Mouse (Mus musculus) heart, embryonic 15.5 days (tissue): ENCODE results near the gene Ldlrap1. TPM values are rescaled to one million over a fixed set of nuclear protein-coding genes. Genes with fewer than 3 reads are reported as not detected.

Experiments used
- ATAC-seq: fragments of 200-750 bp; cut with Nextera tagmentation; replicated peaks from 2 replicates; pipeline ENCODE4 v1.8.0; 2017; ENCODE audit warnings: low read depth, moderate TSS enrichment; ENCODE audit not compliant: insufficient number of reproducible peaks, insufficient read depth, low FRiP score
- H3K27ac ChIP-seq: fragments of 300-500 bp; sonication (generic); 2 replicates; pipeline ENCODE4 v1.5.1; 2015; ENCODE audit warnings: mild to moderate bottlenecking, inconsistent platforms
- H3K27me3 ChIP-seq: fragments of 300-500 bp; sonication (generic); 2 replicates; pipeline ENCODE4 v1.6.1; 2015; ENCODE audit warnings: inconsistent platforms
- H3K36me3 ChIP-seq: fragments of 300-500 bp; sonication (generic); 2 replicates; pipeline ENCODE4 v1.6.1; 2015; ENCODE audit warnings: mild to moderate bottlenecking, inconsistent platforms
- H3K4me1 ChIP-seq: fragments of 300-500 bp; sonication (generic); replicated peaks from 2 replicates; pipeline ENCODE4 v1.6.1; 2015; ENCODE audit warnings: inconsistent platforms
- H3K4me2 ChIP-seq: fragments of 300-500 bp; sonication (generic); 2 replicates; pipeline ENCODE4 v1.6.1; 2015; ENCODE audit warnings: inconsistent platforms, mild to moderate bottlenecking, moderate library complexity
- H3K4me3 ChIP-seq: fragments of 300-500 bp; sonication (generic); 2 replicates; pipeline ENCODE4 v1.5.1; 2015; ENCODE audit warnings: mild to moderate bottlenecking, inconsistent platforms
- H3K9ac ChIP-seq: fragments of 300-500 bp; sonication (generic); 2 replicates; pipeline ENCODE4 v1.6.1; 2015; ENCODE audit warnings: mild to moderate bottlenecking, inconsistent platforms
- H3K9me3 ChIP-seq: fragments of 300-500 bp; sonication (generic); replicated peaks from 2 replicates; pipeline ENCODE4 v1.6.1; 2016; ENCODE audit warnings: inconsistent platforms
- WGBS: fragments of 180-500 bp; shearing (Covaris S2); methylation state at CpG from one replicate; pipeline ENCODE4 v1.1.7; 2015; ENCODE audit warnings: mixed read lengths; 5-methylcytosine and 5-hydroxymethylcytosine counted together
- polyA plus RNA-seq: library from polyadenylated mRNA; unstranded; fragments of >200 nt; fragmentation: Nextera tagmentation; extraction: Ambion mirVana; gene quantifications from 2 replicates; pipeline ENCODE4 v1.2.1, GENCODE M21; 2015

Gene Ldlrap1
- polyA plus RNA-seq, 1 experiment from 2014 or later = 11.6 TPM

DNA sequence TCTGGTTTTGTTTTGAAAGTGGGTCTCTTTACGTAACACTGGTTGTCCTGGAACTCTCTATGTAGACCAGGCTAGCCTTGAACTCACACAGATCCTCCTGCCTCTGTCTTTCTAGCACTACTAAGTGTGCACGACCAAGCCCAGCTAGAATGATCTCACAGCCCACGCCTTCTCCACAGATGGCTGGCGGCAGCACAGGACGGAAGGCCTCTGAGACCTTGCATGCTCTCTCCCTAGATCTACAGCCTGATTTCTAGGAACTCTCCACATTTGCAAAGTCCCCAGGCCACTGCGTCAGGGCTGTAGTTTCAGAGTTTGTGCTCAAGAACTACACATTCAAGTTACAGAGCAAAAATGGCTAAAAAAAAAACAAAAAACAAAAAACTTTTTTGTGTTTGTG is 6.3 kb upstream of the Ldlrap1 start:
- H3K27ac ChIP-seq = no peak overlapping the region
- no peak overlapping the region for H3K9ac ChIP-seq
- no peaks in the 10 kb centered on the region; the same call in 1 of the 2 replicates for H3K27me3 ChIP-seq
- H3K4me1 ChIP-seq = peaks cover 11% of the 10 kb centered on the region
- H3K4me2 ChIP-seq = no peak overlapping the region
- no peaks in the 10 kb centered on the region for H3K36me3 ChIP-seq
- 77% methylated on average over 6 of the region's 6 CpGs for WGBS
- no peak overlapping the region for H3K4me3 ChIP-seq
- no peaks in the 10 kb centered on the region for H3K9me3 ChIP-seq
- no peak for ATAC-seq

DNA sequence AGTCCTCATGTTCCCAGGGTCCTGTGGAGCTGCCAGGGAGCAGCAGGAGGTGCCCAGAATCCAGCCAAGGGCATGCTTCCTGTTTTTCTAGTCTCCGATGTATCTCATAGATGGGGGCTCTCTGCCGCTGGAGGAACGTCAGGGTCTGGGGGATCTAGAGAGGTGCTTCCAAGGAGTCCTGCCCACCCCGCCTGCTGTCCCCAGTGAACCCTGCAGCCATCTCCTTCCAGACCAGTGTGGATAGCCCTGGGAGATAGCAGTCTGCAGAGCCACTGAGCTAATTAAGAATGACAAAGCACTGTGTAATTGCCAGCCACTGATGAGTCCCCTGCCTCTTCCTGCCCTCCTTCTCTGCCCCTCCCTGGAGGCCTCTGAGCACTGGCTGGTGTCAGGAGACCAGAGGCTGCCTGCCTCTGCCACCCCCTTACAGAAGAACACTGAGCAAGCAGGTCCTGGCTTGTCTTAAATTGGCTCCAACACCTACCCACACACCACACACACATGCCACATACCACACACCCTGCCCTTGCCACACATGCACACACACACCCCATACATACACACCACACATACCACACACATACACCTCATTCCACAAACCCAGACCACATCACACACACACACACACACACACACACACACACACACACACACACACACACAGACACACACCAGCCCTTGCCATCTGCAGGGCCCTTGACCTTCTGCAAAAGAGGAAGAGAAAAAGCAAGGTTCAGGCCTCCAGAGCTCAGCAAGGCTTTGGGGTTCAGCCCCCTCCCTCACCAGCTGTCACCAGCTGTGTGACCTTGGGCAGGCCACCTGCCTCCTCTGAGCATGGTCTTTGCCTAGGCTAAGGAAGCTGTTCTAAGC is 5.2 kb upstream of the Ldlrap1 start:
- Histone ChIP-seq H3K27ac (0 out of 2 replicates have a peak overlapping the region, but pooled peaks have one; percentile 26), H3K9ac (no peak overlapping the region)

DNA sequence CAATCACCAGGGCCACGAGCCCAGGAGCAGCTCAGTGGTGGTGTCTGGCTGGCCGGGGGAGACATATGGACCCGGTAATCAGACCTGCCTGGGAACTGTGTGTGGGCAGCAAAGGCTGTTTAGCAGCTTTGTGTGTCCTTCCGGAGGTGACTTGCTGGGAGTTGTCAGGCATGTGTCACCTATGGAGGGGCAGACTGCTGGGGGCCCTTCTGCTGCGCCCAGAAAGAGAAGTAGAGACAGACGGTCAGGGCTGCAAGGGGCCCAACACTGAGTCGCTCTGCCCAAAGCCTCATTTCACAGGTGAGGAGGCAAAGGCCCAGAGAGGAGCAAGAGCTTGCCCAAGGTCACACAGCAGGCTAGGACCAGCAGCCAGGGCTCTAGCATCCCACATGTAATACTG is 2.1 kb upstream of the Ldlrap1 start:
- Histone ChIP-seq H3K4me1 (peaks cover 36% of the 10 kb centered on the region), H3K36me3 (no peaks in the 10 kb centered on the region), H3K4me2 (no peak overlapping the region), H3K9me3 (no peaks in the 10 kb centered on the region), H3K27me3 (no peaks in the 10 kb centered on the region; the same call in 1 of the 2 replicates), H3K27ac (no peak overlapping the region), H3K9ac (no peak overlapping the region), H3K4me3 (no peak overlapping the region)
- 63% methylated on average over 7 of the region's 7 CpGs for WGBS
- ATAC-seq = no peak

More for the DNA sequence above, 5.2 kb upstream of the Ldlrap1 start:
- H3K4me1 ChIP-seq = peaks cover 18% of the 10 kb centered on the region
- no peaks in the 10 kb centered on the region; the same call in 1 of the 2 replicates for H3K27me3 ChIP-seq
- H3K9me3 ChIP-seq = no peaks in the 10 kb centered on the region
- no peaks in the 10 kb centered on the region for H3K36me3 ChIP-seq
- no peak overlapping the region for H3K4me3 ChIP-seq
- H3K4me2 ChIP-seq = no peak overlapping the region
- ATAC-seq = 0 out of 2 replicates have a peak, but pooled peaks have one; percentile 28
- whole genome bisulfite sequencing = 32% methylated on average over 4 of the region's 4 CpGs

DNA sequence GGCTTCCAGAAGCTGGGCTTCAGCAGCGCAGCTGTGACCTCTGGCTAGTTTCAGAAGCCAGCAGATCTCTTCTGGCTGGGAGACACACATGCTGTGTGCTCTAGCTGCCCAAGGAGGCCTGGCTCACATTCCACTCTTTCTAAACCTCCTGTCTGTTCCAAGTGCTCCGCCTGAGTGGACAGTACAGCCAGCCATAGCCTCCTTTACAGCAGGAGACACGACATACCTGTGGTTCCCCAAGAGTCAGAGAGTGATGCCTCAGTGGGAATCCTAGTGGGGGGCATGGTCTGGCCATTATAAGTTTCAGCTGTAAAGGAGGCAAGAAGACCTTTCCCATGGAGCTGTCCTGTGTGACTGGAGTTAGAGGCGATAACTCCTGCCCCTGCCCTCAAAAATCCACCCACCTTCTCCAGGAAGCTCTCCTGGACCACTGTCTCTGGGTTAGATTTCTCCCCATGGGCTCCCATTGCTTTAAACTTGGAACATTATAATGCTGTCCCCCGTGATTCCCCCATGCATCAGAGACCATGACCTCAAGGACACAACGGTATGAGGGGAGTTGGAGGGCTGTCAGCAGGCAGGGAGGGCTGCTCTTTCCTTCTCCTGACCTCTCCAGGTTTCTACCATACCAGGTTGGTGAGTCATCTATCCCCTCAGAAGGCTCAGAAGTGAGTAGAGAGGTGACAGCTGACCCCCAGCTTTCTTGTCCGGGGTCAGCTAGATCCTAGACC is 1.4 kb upstream of the Ldlrap1 start:
- H3K9ac ChIP-seq = no peak overlapping the region
- no peak overlapping the region for H3K4me3 ChIP-seq
- no peaks in the 10 kb centered on the region for H3K9me3 ChIP-seq
- peaks cover 43% of the 10 kb centered on the region for H3K4me1 ChIP-seq
- 47% methylated on average over 7 of the region's 7 CpGs for WGBS
- no peak overlapping the region for H3K4me2 ChIP-seq
- no peak for ATAC-seq
- no peaks in the 10 kb centered on the region for H3K36me3 ChIP-seq
- no peak overlapping the region for H3K27ac ChIP-seq
- no peaks in the 10 kb centered on the region; the same call in 1 of the 2 replicates for H3K27me3 ChIP-seq

DNA sequence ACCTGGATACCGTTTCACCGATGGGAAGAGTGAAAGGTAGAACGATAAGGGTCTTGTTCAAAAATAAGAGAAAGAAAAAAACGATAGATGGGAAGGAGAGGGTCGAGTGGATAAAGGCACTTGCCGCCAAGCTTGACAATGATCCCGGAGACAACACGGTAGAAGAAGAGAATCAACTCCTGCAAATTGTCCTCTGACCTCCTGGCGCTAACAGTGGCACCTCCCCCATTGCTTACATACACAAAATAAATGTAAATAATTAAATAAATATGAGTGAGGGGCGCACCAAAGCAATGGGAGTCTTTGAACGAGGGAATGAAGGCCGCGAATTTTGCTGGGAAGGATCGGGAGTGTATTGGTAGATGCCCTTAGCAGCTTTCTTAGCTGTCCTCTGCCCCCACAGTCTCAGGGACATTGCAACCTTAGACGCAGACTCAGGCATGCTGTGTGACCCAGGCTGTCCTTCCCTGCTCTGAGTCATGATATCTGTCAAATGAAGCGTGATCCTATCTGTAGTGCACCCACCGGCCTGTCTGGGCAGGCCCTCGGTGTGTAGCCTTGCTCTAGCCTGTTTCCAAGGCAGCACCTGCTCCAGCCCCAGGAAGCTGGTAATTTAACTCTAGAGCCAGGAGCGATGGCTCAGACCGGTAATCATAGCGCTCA is 533 bp upstream of the Ldlrap1 start:
- no peaks in the 10 kb centered on the region for H3K36me3 ChIP-seq
- WGBS = 13% methylated on average over 21 of the region's 21 CpGs
- no peaks in the 10 kb centered on the region for H3K9me3 ChIP-seq
- ATAC-seq = no peak
- H3K4me2 ChIP-seq = peak overlapping the region; percentile 90
- H3K27ac ChIP-seq = 0 out of 2 replicates have a peak overlapping the region, but pooled peaks have one; percentile 77
- H3K4me1 ChIP-seq = peaks cover 50% of the 10 kb centered on the region
- H3K4me3 ChIP-seq = peak overlapping the region; percentile 84
- H3K27me3 ChIP-seq = no peaks in the 10 kb centered on the region; the same call in 1 of the 2 replicates
- peak overlapping the region; percentile 81 for H3K9ac ChIP-seq

DNA sequence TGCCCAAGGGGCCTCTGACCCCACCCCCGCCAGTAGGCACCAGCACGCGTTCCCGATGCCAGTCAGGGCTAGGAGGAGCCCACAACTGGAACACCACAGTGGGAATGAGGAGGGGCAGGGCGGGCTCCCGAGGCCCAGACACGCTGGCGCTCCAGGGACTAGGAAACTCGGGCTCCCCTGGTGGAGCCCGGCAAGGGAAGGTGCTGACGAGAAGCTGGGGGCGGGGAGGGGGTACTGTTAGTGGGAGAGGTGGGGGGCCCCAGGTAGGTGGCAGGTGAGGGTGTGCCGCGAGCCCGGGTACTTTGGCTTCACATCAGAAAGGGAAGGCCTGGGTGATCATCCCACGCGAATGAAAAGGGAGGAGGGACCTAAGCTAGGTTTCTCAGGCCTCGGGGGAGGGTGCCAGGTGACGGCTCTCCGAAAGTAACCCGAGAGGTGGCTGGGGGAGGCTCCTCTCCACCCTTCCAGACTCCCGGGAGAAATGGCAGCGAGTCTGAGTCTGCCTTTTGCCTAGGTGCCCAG is 859 bp downstream of the Ldlrap1 start:
- H3K27me3 ChIP-seq = no peaks in the 10 kb centered on the region; the same call in 1 of the 2 replicates
- no peak for ATAC-seq
- WGBS = 3% methylated on average over 23 of the region's 23 CpGs
- H3K9ac ChIP-seq = peak overlapping the region; percentile 81
- no peaks in the 10 kb centered on the region for H3K36me3 ChIP-seq
- peaks cover 56% of the 10 kb centered on the region for H3K4me1 ChIP-seq
- H3K9me3 ChIP-seq = no peaks in the 10 kb centered on the region
- peak overlapping the region; percentile 90 for H3K4me2 ChIP-seq
- peak overlapping the region; percentile 84 for H3K4me3 ChIP-seq
- peak overlapping the region; percentile 77 for H3K27ac ChIP-seq

DNA sequence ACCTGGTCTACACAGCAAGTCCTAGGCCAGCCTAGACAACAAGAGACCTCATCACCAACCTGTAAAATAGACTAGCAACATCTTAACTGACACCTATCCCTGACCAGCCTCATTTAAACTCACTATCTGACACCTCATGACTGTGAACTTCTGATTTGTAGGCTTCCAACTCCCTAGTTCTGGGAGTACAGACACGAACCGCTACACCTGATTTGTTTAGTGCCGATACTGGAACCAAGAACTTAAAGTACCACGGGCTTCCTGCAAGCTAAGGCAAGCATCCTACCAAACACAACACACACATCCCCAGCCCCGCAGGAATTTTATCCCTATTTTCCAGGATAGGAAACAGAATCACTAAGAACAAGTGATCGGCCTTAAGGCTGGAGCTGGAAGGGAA is 1.5 kb downstream of the Ldlrap1 start:
- Histone ChIP-seq H3K27ac (peak overlapping the region; percentile 77; the same call in 1 of the 2 replicates), H3K4me2 (peak overlapping the region; percentile 90), H3K4me3 (peak overlapping the region; percentile 84), H3K9ac (peak overlapping the region; percentile 81; the same call in 1 of the 2 replicates), H3K4me1 (peaks cover 60% of the 10 kb centered on the region), H3K36me3 (no peaks in the 10 kb centered on the region), H3K27me3 (no peaks in the 10 kb centered on the region; the same call in 1 of the 2 replicates), H3K9me3 (no peaks in the 10 kb centered on the region)
- ATAC-seq = no peak
- 68% methylated on average over 6 of the region's 6 CpGs for WGBS

DNA sequence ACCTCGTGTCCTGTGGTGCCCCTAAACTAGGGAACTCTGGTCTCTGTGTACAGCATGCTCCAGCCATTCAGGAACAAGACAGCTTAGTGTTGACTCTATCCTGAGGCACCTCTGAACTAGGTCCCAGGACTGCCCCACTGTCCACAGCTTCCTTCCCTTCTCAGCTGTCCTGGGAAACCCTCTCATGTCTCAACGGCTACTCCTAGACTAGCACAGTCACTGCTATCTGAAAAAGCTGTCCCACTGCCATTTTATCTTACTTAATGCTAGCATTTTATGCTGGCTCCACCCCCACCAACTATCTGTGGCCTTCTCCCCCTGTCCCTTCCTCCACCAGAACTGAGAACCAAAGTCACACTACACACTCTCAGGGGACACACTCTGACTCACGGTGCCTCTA is 3.5 kb downstream of the Ldlrap1 start:
- H3K4me2 ChIP-seq = no peak overlapping the region
- H3K36me3 ChIP-seq = no peaks in the 10 kb centered on the region
- H3K9me3 ChIP-seq = no peaks in the 10 kb centered on the region
- WGBS = 26% methylated on average over 3 of the region's 3 CpGs
- H3K9ac ChIP-seq = no peak overlapping the region
- H3K4me1 ChIP-seq = peaks cover 79% of the 10 kb centered on the region
- no peaks in the 10 kb centered on the region for H3K27me3 ChIP-seq
- H3K4me3 ChIP-seq = no peak overlapping the region
- no peak for ATAC-seq
- peak overlapping the region; percentile 42; the same call in 1 of the 2 replicates for H3K27ac ChIP-seq

DNA sequence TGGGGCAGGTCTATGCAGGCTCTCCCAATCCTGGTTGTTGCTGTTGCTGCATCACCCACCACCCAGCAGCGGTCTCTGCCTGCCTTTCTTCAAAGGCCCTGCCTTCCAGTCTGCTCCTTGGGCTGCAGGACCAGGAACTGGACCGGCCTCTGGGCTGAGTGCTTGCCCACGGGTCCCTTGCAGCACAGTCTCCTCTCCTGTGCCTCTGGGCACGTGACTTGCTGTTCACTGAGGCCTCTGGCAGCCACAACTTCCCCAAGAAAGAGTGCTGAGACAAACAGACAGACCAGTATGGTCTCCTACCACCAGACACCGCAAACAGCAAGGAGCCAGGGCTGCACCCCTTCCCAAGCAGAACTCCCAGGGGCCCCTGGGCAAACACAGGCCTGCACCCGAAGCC is 5.5 kb downstream of the Ldlrap1 start:
- Histone ChIP-seq H3K27me3 (no peaks in the 10 kb centered on the region), H3K9ac (no peak overlapping the region), H3K4me3 (no peak overlapping the region), H3K4me2 (0 out of 2 replicates have a peak overlapping the region, but pooled peaks have one; percentile 0), H3K9me3 (no peaks in the 10 kb centered on the region), H3K4me1 (peaks cover 82% of the 10 kb centered on the region), H3K36me3 (no peaks in the 10 kb centered on the region), H3K27ac (no peak overlapping the region)
- 69% methylated on average over 6 of the region's 6 CpGs for WGBS
- ATAC-seq = no peak

DNA sequence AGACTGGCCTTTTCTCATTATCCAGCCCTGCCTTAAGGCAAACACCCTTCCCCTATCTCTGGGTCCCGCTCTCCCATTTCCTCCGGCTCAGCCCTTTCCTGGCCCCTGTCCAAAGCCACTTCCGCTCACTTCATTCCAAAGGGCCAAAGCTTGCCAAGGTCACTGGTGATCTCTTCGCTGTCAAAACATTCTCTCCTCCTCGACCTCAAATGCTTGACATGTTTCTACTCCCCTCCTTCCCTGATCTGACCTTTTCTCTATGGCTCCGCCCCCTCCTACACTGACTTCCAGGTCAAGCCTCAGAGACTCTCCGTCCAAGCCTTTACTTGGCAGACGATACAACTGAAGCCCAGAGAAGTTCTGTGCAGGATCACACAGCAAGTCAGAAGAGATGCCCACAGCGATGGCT is 7.0 kb downstream of the Ldlrap1 start:
- peak; percentile 63 for ATAC-seq
- no peaks in the 10 kb centered on the region for H3K9me3 ChIP-seq
- no peak overlapping the region for H3K4me3 ChIP-seq
- WGBS = 9% methylated on average over 9 of the region's 9 CpGs
- H3K9ac ChIP-seq = no peak overlapping the region; the same call in 1 of the 2 replicates
- peaks cover 69% of the 10 kb centered on the region for H3K4me1 ChIP-seq
- no peaks in the 10 kb centered on the region for H3K27me3 ChIP-seq
- no peaks in the 10 kb centered on the region for H3K36me3 ChIP-seq
- peak overlapping the region; percentile 65 for H3K27ac ChIP-seq
- peak overlapping the region; percentile 48 for H3K4me2 ChIP-seq
